Mouse (Mus musculus) erythroblast, embryonic 14.5 days (primary cell): ENCODE results near the gene Cdkn2aip. TPM values are rescaled to one million over a fixed set of nuclear protein-coding genes. Genes with fewer than 3 reads are reported as not detected.

ENCODE experiments used
- H3K27me3 ChIP-seq: 2 replicates; pipeline ENCODE4 v1.6.1; 2012; ENCODE audit warnings: inconsistent platforms; ENCODE audit not compliant: control insufficient read depth
- H3K36me3 ChIP-seq: 2 replicates; pipeline ENCODE4 v1.6.1; 2012; ENCODE audit warnings: mild to moderate bottlenecking, inconsistent platforms; ENCODE audit not compliant: control insufficient read depth
- H3K4me1 ChIP-seq: 2 replicates; pipeline ENCODE4 v1.6.1; 2012; ENCODE audit warnings: inconsistent platforms; ENCODE audit not compliant: control insufficient read depth
- H3K4me3 ChIP-seq: replicated peaks from 2 replicates; pipeline ENCODE3; 2012; ENCODE audit warnings: moderate library complexity, mild to moderate bottlenecking, inconsistent platforms
- H3K9me3 ChIP-seq: 2 replicates; pipeline ENCODE4 v1.6.1; 2012; ENCODE audit warnings: low read length, inconsistent platforms, mixed read lengths; ENCODE audit not compliant: control insufficient read depth
- GATA1 ChIP-seq: IDR thresholded peaks from 2 replicates; pipeline ENCODE4 v1.6.1; 2012; ENCODE audit warnings: low read length, inconsistent platforms, mixed read lengths
- TAL1 ChIP-seq: IDR thresholded peaks from 3 replicates; pipeline ENCODE4 v1.6.1; 2012; ENCODE audit warnings: low read length, inconsistent platforms, mixed read lengths
- polyA plus RNA-seq: library from polyadenylated mRNA; stranded (reverse); fragments of >175 nt; gene quantifications from 2 replicates; pipeline ENCODE4 v1.2.3, GENCODE M21; 2012

The Cdkn2aip gene
- polyA plus RNA-seq, 1 experiment: 2.2 TPM

- Histone ChIP-seq H3K9me3 (no peaks in the 10 kb centered on the region), H3K4me3 (no peak overlapping the region), H3K4me1 (peaks cover 24% of the 10 kb centered on the region), H3K36me3 (peaks cover 67% of the 10 kb centered on the region), H3K27me3 (no peaks in the 10 kb centered on the region)
- TF ChIP-seq TAL1 (no peak), GATA1 (no peak)
Observed at GRCm38 (mm10) chr8:47708106-47708505, 5.6 kb downstream of the Cdkn2aip start.

DNA sequence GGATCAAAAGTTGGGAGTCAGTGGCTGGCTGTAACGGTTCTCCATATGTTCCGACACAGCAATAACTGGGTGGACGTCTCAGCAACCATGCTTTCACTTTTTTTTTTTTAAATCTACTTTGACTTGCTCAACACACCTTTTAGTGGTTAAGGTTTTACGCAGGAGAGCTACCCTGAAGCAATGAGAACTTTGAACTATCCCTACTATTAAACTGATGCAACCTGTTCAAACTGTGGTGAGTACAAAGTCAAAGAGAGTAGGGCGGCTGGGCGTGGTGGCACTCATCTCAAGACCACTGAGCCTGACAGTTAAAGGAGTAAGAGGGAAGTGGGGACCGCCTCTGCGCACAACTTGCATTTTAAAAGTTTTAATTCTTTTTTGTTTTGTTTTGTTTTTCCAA lies 7.0 kb downstream of the Cdkn2aip start:
- H3K9me3 ChIP-seq: no peaks in the 10 kb centered on the region
- H3K4me3 ChIP-seq: no peak overlapping the region
- peaks cover 61% of the 10 kb centered on the region for H3K36me3 ChIP-seq
- TF ChIP-seq GATA1: no peak
- TF ChIP-seq TAL1: no peak
- peaks cover 13% of the 10 kb centered on the region for H3K4me1 ChIP-seq
- no peaks in the 10 kb centered on the region for H3K27me3 ChIP-seq

DNA sequence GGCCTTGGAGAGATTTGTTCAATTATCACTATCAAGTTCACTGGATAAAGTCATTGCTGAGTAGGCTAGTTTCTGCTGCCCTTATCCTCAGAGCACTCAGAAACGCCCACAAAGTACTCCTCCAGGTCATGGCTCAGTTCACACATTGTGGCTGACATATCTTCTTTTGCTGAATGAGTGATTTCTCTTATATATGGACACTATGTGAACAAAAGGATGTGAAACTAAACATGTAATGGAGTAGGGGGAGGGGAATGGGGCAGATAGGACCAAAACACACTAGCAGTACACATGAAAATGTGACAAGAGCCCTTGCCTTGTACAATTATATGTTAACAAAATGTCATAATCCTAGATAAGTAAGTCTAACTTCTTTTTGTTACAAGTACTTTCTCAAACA lies 11.4 kb downstream of the Cdkn2aip start:
- no peak for TF ChIP-seq GATA1
- no peak for TF ChIP-seq TAL1
- H3K36me3 ChIP-seq: peaks cover 21% of the 10 kb centered on the region
- H3K4me3 ChIP-seq: no peak overlapping the region
- H3K4me1 ChIP-seq: no peaks in the 10 kb centered on the region
- 0 out of 2 replicates have a peak, but pooled peaks cover 3% of the 10 kb centered on the region for H3K9me3 ChIP-seq
- no peaks in the 10 kb centered on the region for H3K27me3 ChIP-seq

GRCm38 (mm10) chr8:47697696-47698095 lies 16.0 kb downstream of the Cdkn2aip start:
- Histone ChIP-seq H3K4me1 (no peaks in the 10 kb centered on the region), H3K36me3 (no peaks in the 10 kb centered on the region), H3K27me3 (no peaks in the 10 kb centered on the region), H3K9me3 (0 out of 2 replicates have a peak, but pooled peaks cover 3% of the 10 kb centered on the region), H3K4me3 (no peak overlapping the region)
- TF ChIP-seq TAL1 (no peak), GATA1 (no peak)

- Histone ChIP-seq H3K4me3 (no peak overlapping the region), H3K27me3 (peaks cover 3% of the 10 kb centered on the region; the same call in 1 of the 2 replicates), H3K36me3 (no peaks in the 10 kb centered on the region), H3K9me3 (0 out of 2 replicates have a peak, but pooled peaks cover 3% of the 10 kb centered on the region), H3K4me1 (peaks cover 4% of the 10 kb centered on the region)
- TF ChIP-seq TAL1 (no peak), GATA1 (no peak)
Observed at GRCm38 (mm10) chr8:47695431-47696105, 18.2 kb downstream of the Cdkn2aip start.

DNA sequence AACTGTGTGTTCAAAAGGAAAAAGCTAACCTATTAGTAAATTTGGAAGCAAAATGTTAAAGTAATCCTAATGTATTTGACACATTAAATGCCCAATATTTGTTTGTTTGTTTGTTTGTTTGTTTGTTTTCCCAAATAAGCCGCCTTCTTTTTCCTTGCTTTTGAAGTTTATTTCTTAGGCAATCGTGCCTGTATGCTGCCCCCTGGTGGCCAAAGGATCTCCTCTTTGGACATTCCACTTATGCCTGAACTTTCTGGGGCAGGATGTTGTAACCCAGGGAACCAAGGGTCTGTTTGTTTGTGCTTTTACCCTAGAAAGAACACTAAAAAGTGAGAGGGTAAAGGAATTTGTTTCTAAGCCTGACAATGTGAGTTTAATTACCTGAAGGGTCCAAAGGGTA lies 20.6 kb downstream of the Cdkn2aip start:
- Histone ChIP-seq H3K27me3 (peaks cover 4% of the 10 kb centered on the region; the same call in 1 of the 2 replicates), H3K4me3 (no peak overlapping the region), H3K9me3 (0 out of 2 replicates have a peak, but pooled peaks cover 3% of the 10 kb centered on the region), H3K36me3 (no peaks in the 10 kb centered on the region), H3K4me1 (peaks cover 8% of the 10 kb centered on the region)
- TF ChIP-seq TAL1: no peak
- no peak for TF ChIP-seq GATA1

DNA sequence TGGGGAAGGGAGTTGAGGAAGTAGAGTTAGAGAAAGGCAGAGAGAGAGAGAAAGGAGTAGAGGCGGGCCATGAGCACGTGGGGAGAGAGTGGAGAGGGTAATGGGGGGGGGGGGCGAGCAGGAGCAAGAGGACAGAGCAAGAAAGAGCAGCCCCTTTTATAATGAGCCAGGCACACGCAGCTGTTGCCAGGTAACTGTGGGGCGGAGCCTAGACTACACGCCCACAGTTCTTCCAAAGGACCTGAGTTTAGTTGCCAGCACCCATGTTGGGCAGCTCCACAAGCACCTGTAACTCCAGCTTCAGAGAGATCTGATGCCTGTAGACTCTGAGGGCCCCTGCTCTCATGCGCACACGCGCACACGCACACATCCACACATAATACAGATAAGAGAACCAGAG lies 21.9 kb downstream of the Cdkn2aip start:
- Histone ChIP-seq H3K4me3 (no peak overlapping the region), H3K36me3 (no peaks in the 10 kb centered on the region), H3K4me1 (peaks cover 8% of the 10 kb centered on the region), H3K9me3 (no peaks in the 10 kb centered on the region), H3K27me3 (peaks cover 4% of the 10 kb centered on the region; the same call in 1 of the 2 replicates)
- TF ChIP-seq GATA1 (no peak), TAL1 (no peak)

GRCm38 (mm10) chr8:47691303-47691702 lies 22.4 kb downstream of the Cdkn2aip start:
- Histone ChIP-seq H3K4me3 (no peak overlapping the region), H3K27me3 (peaks cover 4% of the 10 kb centered on the region; the same call in 1 of the 2 replicates), H3K36me3 (no peaks in the 10 kb centered on the region), H3K4me1 (peaks cover 8% of the 10 kb centered on the region), H3K9me3 (no peaks in the 10 kb centered on the region)
- TF ChIP-seq TAL1 (no peak), GATA1 (no peak)

DNA sequence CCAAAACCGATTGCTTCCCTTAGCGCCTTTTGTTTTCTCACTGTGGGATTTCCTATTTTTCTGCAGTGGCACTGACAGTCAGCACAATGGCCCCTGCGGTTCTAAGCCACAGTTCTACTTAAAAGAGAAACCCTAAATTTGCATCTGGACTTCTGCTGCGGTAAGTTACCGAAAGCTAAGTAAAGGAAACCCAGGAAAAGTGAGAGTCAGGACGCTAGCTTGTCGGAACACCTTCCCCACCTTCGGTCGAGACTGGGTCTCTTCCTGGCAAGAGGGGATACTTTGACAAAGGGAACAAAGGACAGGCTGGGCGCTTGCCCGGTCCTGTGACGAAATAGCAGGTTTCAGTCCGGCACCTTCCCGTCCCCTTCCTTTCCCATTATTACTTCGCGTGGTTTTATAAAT lies 23.1 kb downstream of the Cdkn2aip start:
- Histone ChIP-seq H3K4me3 (peak overlapping the region; percentile 47), H3K27me3 (peaks cover 4% of the 10 kb centered on the region; the same call in 1 of the 2 replicates), H3K4me1 (peaks cover 8% of the 10 kb centered on the region), H3K9me3 (no peaks in the 10 kb centered on the region), H3K36me3 (no peaks in the 10 kb centered on the region)
- TF ChIP-seq GATA1: no peak
- no peak for TF ChIP-seq TAL1
